Comparison of ENCODE assay signal across 9 mouse cellular contexts in the genomic region with DNA sequence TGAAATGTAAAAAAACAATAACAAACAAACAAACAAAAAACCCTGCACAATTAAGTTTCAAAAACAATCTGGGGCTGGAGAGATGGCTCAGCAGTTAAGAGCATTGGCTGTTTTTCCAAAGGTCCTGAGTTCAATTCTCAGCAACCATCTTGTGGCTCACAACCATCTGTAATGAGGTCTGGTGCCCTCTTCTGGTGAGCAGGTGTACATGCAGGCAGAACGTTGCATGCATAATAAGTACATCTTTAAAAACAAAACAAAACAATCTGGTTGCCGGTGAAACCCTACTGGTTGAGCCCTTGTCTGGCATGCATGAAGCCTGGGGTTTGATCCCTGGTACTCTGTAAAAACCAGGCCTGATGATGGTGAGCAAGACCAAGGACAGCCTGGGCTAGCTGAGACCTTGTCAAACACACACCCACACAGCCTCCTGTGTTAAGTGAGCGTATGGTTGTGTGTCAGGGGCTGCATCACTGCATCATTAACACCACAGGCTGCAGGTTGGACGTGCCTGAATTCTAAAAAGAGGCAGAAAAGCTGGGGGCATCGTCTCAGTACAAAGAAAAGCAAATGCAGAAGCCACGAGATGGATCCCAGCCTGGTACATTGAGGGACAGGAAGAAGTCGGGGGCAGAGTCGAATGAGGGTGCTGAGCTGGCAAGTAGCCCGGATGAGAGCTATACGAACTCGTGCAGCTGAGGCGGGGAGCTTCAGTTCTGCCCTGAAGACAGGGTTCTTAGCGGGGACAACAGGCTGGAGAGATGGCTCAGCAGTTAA. TPM values are rescaled to one million over a fixed set of nuclear protein-coding genes. Genes with fewer than 3 reads are reported as not detected.
DNase-seq lines count a peak whose midpoint lies in the region; ATAC-seq and TF ChIP-seq lines count a peak whose summit lies in the region.
"Had no signal": no experiment of that assay in that cellular context is flagged by ENCODE, and none has a peak within 500 bp of the region (broad histone marks: within the 10 kb centered on the region; RNA-seq: fewer than 3 reads in every experiment).

No protein-coding gene starts in this region.

- TF ChIP-seq EP300 in heart, postnatal 0 days (IDR thresholded peaks at IDR 0.05; ENCODE audit: low read depth), result no peak
- TF ChIP-seq EP300 in lung, postnatal 0 days (IDR thresholded peaks at IDR 0.05), result no peak

- no peak overlapping the region for H3K9ac ChIP-seq in heart, postnatal 0 days (replicated peaks; ENCODE audit: low read depth, low read length)
- H3K9ac ChIP-seq in heart, embryonic 11.5 days (ENCODE audit: low read depth, low read length), result no peak overlapping the region
- H3K9ac ChIP-seq in lung, postnatal 0 days (replicated peaks; ENCODE audit: low read depth), result no peak overlapping the region
- H3K9ac ChIP-seq in stomach, embryonic 16.5 days (ENCODE audit: low read length), result no peak overlapping the region

- H3K27me3 ChIP-seq in heart, postnatal 0 days (ENCODE audit: control insufficient read depth, insufficient read depth, low read length), result no peaks in the 10 kb centered on the region
- no peaks in the 10 kb centered on the region for H3K27me3 ChIP-seq in heart, embryonic 11.5 days (ENCODE audit: control insufficient read depth, insufficient read depth, low read length)
- no peaks in the 10 kb centered on the region for H3K27me3 ChIP-seq in lung, postnatal 0 days (replicated peaks; ENCODE audit: insufficient read depth, low read length)
- H3K27me3 ChIP-seq in stomach, embryonic 16.5 days (ENCODE audit: control insufficient read depth, insufficient read depth, low read length), result no peaks in the 10 kb centered on the region

- no peaks in the 10 kb centered on the region for H3K4me1 ChIP-seq in heart, postnatal 0 days (ENCODE audit: control insufficient read depth, insufficient read depth)
- peaks cover 7% of the 10 kb centered on the region for H3K4me1 ChIP-seq in heart, embryonic 11.5 days (ENCODE audit: control insufficient read depth, insufficient read depth, low read length)
- no peaks in the 10 kb centered on the region for H3K4me1 ChIP-seq in lung, postnatal 0 days (ENCODE audit: insufficient read depth, low read depth, low read length)
- no peaks in the 10 kb centered on the region for H3K4me1 ChIP-seq in stomach, embryonic 16.5 days (ENCODE audit: control insufficient read depth, insufficient read depth, low read length)

- no peak overlapping the region for H3K4me3 ChIP-seq in heart, postnatal 0 days (ENCODE audit: low read depth, low read length)
- H3K4me3 ChIP-seq in heart, embryonic 11.5 days (ENCODE audit: low read depth, low read length), result no peak overlapping the region
- no peak overlapping the region for H3K4me3 ChIP-seq in lung, postnatal 0 days (ENCODE audit: low read depth, low read length)
- H3K4me3 ChIP-seq in stomach, embryonic 16.5 days (replicated peaks; ENCODE audit: low read length), result no peak overlapping the region

- H3K4me2 ChIP-seq in heart, postnatal 0 days (ENCODE audit: low read depth, low read length), result no peak overlapping the region
- H3K4me2 ChIP-seq in heart, embryonic 11.5 days, result no peak overlapping the region
- no peak overlapping the region for H3K4me2 ChIP-seq in lung, postnatal 0 days (replicated peaks; ENCODE audit: low read depth, low read length)
- H3K4me2 ChIP-seq in stomach, embryonic 16.5 days (ENCODE audit: low read depth, low read length), result no peak overlapping the region
- H3K4me2 ChIP-seq: midbrain, embryonic 11.5 days had no signal

- H3K9me3 ChIP-seq in heart, postnatal 0 days (replicated peaks; ENCODE audit: control insufficient read depth, low read length), result no peaks in the 10 kb centered on the region
- no peaks in the 10 kb centered on the region for H3K9me3 ChIP-seq in heart, embryonic 11.5 days (replicated peaks; ENCODE audit: control insufficient read depth, low read length)
- no peaks in the 10 kb centered on the region for H3K9me3 ChIP-seq in lung, postnatal 0 days (ENCODE audit: low read length)
- H3K9me3 ChIP-seq in stomach, embryonic 16.5 days (replicated peaks; ENCODE audit: control insufficient read depth, low read length), result peaks cover 5% of the 10 kb centered on the region

- no peak for DNase-seq in heart, postnatal 0 days (ENCODE audit: low spot score)
- DNase-seq in lung, postnatal 0 days (ENCODE audit: low spot score), result no peak
- DNase-seq in lung, postnatal 10 days, result no peak
- DNase-seq in brain, adult 2 months (ENCODE audit: low read depth, low spot score), result peak; percentile 82
- DNase-seq in thymus, postnatal 36 days, result no peak
- no peak for DNase-seq in cerebellum, adult 8-10 months

- TF ChIP-seq CTCF in heart, postnatal 0 days (IDR thresholded peaks at IDR 0.05; ENCODE audit: low read depth), result peak; percentile 39
- TF ChIP-seq CTCF in lung, postnatal 0 days (IDR thresholded peaks at IDR 0.05), result peak; percentile 69

- ATAC-seq in heart, postnatal 0 days (ENCODE audit: insufficient read depth, low read depth), result no peak
- no peak for ATAC-seq in heart, embryonic 11.5 days (replicated peaks; ENCODE audit: insufficient number of reproducible peaks, low FRiP score, low TSS enrichment)
- no peak for ATAC-seq in lung, postnatal 0 days
- ATAC-seq in stomach, embryonic 16.5 days (ENCODE audit: insufficient read depth, low FRiP score), result no peak

- H3K36me3 ChIP-seq in heart, postnatal 0 days (replicated peaks; ENCODE audit: control insufficient read depth, insufficient read depth, low read length), result peaks cover 54% of the 10 kb centered on the region
- peaks cover 47% of the 10 kb centered on the region for H3K36me3 ChIP-seq in heart, embryonic 11.5 days (ENCODE audit: control insufficient read depth, insufficient read depth, low read length)
- H3K36me3 ChIP-seq in lung, postnatal 0 days (ENCODE audit: insufficient read depth, low read length), result peaks cover 25% of the 10 kb centered on the region
- peaks cover 31% of the 10 kb centered on the region for H3K36me3 ChIP-seq in stomach, embryonic 16.5 days (ENCODE audit: control insufficient read depth, insufficient read depth, low read length)

- no peak overlapping the region for H3K27ac ChIP-seq in heart, postnatal 0 days (ENCODE audit: low read depth)
- no peak overlapping the region for H3K27ac ChIP-seq in heart, embryonic 11.5 days (ENCODE audit: low read depth, low read length)
- peak overlapping the region; percentile 51; the same call in 1 of the 2 replicates for H3K27ac ChIP-seq in lung, postnatal 0 days (ENCODE audit: low read length)
- 0 out of 2 replicates have a peak overlapping the region, but pooled peaks have one; percentile 18 for H3K27ac ChIP-seq in stomach, embryonic 16.5 days (ENCODE audit: low read length)

- WGBS in heart, postnatal 0 days, result 61% methylated on average over 13 of the region's 13 CpGs
- 71% methylated on average over 13 of the region's 13 CpGs for WGBS in heart, embryonic 11.5 days (ENCODE audit: insufficient replicate concordance)
- WGBS in lung, postnatal 0 days, result 57% methylated on average over 13 of the region's 13 CpGs
- 81% methylated on average over 13 of the region's 13 CpGs for WGBS in stomach, embryonic 16.5 days

RNA-seq across cellular contexts. Expression of gene Eif4g3, which starts 32.7 kb away (rescaled TPM):
- 10.7 and 15.9 TPM in 2 replicates for total RNA-seq in heart, postnatal 0 days (2014; rRNA removed; ENCODE audit: low replicate concordance)
- 9.8 and 11.1 TPM in 2 replicates for polyA plus RNA-seq in heart, postnatal 0 days (2015; fragmentation: Nextera tagmentation; extraction: Ambion mirVana)
- polyA plus RNA-seq in heart, embryonic 11.5 days (2014; fragmentation: Nextera tagmentation; extraction: Ambion mirVana), result 30.5 and 33.6 TPM in 2 replicates
- polyA plus RNA-seq in lung, postnatal 0 days (2015; fragmentation: Nextera tagmentation; extraction: Ambion mirVana), result 17.2 and 18.2 TPM in 2 replicates
- polyA plus RNA-seq in stomach, embryonic 16.5 days (2015; fragmentation: Nextera tagmentation; extraction: Ambion mirVana), result 22.6 and 24.8 TPM in 2 replicates

Comparison
In these comparisons a context has a peak if more than half of its experiments do, and no peak if none do; other contexts are left out.
1. H3K27ac ChIP-seq: peak in lung, postnatal 0 days (single experiment) and stomach, embryonic 16.5 days (single experiment); none in heart, postnatal 0 days (single experiment) and heart, embryonic 11.5 days (single experiment).